Mouse (Mus musculus) megakaryocyte, embryonic 14.5 days (primary cell): ENCODE results near the gene Erc1. TPM values are rescaled to one million over a fixed set of nuclear protein-coding genes. Genes with fewer than 3 reads are reported as not detected.
"Not testable (repeated sequence)": the region's sequence is repeated elsewhere in the genome, so short reads cannot be mapped to it uniquely, and the experiment has no call there.

Experiments used
- H3K27me3 ChIP-seq: replicated peaks from 2 replicates; pipeline ENCODE3; 2012; ENCODE audit warnings: inconsistent platforms
- H3K36me3 ChIP-seq: replicated peaks from 2 replicates; pipeline ENCODE3; 2012; ENCODE audit warnings: low read length, inconsistent platforms, mixed read lengths
- H3K4me1 ChIP-seq: 2 replicates; pipeline ENCODE4 v1.6.1; 2012; ENCODE audit warnings: inconsistent platforms
- H3K4me3 ChIP-seq: replicated peaks from 2 replicates; pipeline ENCODE3; 2012; ENCODE audit warnings: moderate library complexity, mild to moderate bottlenecking, inconsistent platforms
- H3K9me3 ChIP-seq: 2 replicates; pipeline ENCODE4 v1.6.1; 2012; ENCODE audit warnings: inconsistent platforms
- FLI1 ChIP-seq: IDR thresholded peaks from 2 replicates; pipeline ENCODE4 v1.6.1; 2012; ENCODE audit warnings: low read length, inconsistent platforms, mixed read lengths
- GATA1 ChIP-seq: IDR thresholded peaks from 3 replicates; pipeline ENCODE4 v1.6.1; 2012; ENCODE audit warnings: mixed read lengths, low read length, inconsistent platforms, borderline replicate concordance
- polyA plus RNA-seq: library from polyadenylated mRNA; stranded (reverse); fragments of >175 nt; gene quantifications from 2 replicates; pipeline ENCODE4 v1.2.3, GENCODE M21; 2012; ENCODE audit warnings: low replicate concordance; ENCODE audit not compliant: insufficient read depth

The Erc1 gene
- polyA plus RNA-seq, 1 experiment: 1.1 TPM

GRCm38 (mm10) chr6:119669746-119670145, 178.2 kb downstream of the Erc1 start:
- H3K27me3 ChIP-seq: no peaks in the 10 kb centered on the region
- H3K9me3 ChIP-seq: no peaks in the 10 kb centered on the region
- TF ChIP-seq GATA1: no peak
- no peak for TF ChIP-seq FLI1
- peaks cover 4% of the 10 kb centered on the region for H3K4me1 ChIP-seq
- H3K36me3 ChIP-seq: peaks cover 6% of the 10 kb centered on the region
- H3K4me3 ChIP-seq: no peak overlapping the region

- H3K4me3 ChIP-seq: no peak overlapping the region
- H3K27me3 ChIP-seq: no peaks in the 10 kb centered on the region
Observed at GRCm38 (mm10) chr6:119662936-119663335, 185.0 kb downstream of the Erc1 start.

DNA sequence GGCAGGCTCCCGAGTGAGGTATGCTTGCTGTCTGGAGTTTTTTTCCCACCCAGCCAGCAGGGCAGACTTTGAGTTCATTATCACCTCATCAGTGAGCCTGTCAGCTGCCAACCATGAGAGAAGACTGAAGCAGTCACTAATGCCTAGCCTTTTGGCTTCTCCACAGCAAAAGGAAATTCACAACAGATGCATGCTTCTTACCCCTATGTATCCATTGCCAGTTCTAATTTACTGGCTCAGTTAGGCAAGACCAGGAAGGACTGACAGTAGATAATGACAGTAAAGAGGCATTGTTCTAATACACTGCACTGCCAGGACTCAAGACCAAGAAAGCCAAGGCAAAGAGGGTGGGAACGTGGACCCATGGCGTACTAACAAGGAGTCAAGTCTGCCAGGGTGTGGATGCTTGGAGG, 186.9 kb downstream of the Erc1 start:
- Histone ChIP-seq H3K36me3 (no peaks in the 10 kb centered on the region), H3K4me3 (no peak overlapping the region), H3K27me3 (no peaks in the 10 kb centered on the region), H3K4me1 (peaks cover 11% of the 10 kb centered on the region), H3K9me3 (no peaks in the 10 kb centered on the region)
- TF ChIP-seq FLI1 (no peak), GATA1 (no peak)

More at GRCm38 (mm10) chr6:119662936-119663335, 185.0 kb downstream of the Erc1 start:
- Histone ChIP-seq H3K36me3 (no peaks in the 10 kb centered on the region), H3K4me1 (peaks cover 11% of the 10 kb centered on the region), H3K9me3 (no peaks in the 10 kb centered on the region)
- TF ChIP-seq FLI1 (no peak), GATA1 (no peak)

- Histone ChIP-seq H3K4me1 (peaks cover 7% of the 10 kb centered on the region), H3K27me3 (no peaks in the 10 kb centered on the region)
- no peak for TF ChIP-seq FLI1
- TF ChIP-seq GATA1: no peak
Observed at GRCm38 (mm10) chr6:119658441-119658840, 189.5 kb downstream of the Erc1 start.

DNA sequence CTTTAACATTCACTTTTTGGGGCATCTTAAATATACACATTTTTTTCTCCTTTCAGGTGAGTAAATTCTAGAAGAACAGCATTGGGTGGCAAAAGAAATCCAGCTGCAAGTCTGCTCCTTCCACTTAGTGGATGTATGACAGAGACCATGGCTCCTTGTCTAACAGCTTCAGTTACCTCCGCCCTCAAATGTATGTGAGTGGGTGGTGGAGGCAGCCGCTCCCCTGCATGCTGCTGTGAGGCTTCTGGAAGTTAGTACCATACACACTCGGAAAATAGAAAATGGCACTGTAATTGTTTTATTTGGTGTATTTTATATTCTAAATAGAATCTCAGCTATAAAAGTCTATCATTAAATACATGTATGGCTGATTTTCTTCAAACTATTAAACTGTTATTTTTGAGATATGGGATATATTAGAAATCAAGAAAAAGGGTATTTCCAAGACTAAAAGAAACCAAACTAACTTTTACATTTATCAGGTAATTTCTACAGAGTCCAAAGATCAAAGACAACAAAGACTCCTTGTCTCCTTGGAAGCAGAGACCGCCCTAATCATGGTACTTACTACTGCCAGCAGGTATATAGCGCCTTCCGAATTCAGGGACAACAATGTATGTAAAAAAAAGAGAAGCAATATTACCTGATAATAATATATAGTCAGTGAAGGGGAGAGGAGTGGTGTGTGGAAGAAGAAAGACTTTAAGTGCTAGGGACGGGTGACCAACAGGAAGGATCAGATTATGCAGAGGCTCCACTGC, 190.4 kb downstream of the Erc1 start:
- H3K9me3 ChIP-seq: no peaks in the 10 kb centered on the region
- H3K4me1 ChIP-seq: peaks cover 11% of the 10 kb centered on the region
- no peaks in the 10 kb centered on the region for H3K36me3 ChIP-seq
- TF ChIP-seq GATA1: no peak
- no peak overlapping the region for H3K4me3 ChIP-seq
- no peaks in the 10 kb centered on the region for H3K27me3 ChIP-seq

More at GRCm38 (mm10) chr6:119658441-119658840, 189.5 kb downstream of the Erc1 start:
- H3K36me3 ChIP-seq: no peaks in the 10 kb centered on the region
- H3K9me3 ChIP-seq: no peaks in the 10 kb centered on the region
- H3K4me3 ChIP-seq: no peak overlapping the region

DNA sequence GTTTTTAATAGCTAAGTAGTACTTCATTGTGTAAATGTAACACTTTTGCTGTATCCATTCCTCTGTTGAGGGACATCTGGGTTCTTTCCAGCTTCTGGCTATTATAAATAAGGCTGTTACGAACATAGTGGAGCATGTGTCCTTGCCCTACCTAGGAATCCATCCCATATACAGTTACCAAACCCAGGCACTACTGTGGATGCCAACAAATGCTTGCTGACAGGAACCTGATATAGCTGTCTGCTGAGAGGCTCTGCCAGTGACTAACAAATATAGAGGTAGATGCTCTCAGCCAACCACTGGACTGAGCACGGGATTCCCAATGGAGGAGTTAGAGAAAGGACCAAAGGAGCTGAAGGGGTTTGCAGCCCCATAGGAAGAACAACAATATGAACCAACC, 193.2 kb downstream of the Erc1 start:
- H3K4me1 ChIP-seq, H3K9me3 ChIP-seq, H3K4me3 ChIP-seq, H3K36me3 ChIP-seq, H3K27me3 ChIP-seq: not testable (repeated sequence)

DNA sequence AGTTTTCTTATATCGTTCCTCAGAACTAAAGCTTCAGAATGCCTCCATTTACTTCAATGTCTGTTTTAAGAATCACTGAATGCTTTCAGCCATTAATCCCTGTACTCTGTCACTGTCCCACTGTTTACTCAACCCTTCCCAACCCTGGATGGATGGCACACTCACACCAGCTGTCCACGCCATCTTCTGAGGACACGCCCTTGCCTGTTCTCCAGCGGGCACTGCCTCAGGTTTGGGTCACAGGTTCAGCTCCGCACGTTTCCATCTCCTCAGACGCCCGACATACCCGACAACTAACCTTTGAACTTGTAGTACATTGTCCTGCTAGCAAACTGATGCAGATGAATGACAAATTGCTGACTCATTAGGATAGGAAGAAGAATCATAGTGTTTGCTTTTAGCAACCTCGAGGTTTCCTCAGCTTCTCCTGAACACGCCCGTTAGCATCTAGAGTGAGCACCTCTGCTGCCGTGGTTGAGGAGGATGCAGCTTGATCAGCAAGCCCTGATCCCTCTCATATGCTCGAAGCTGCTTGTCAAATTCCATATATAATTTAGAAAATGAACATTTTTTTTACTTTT, 204.0 kb downstream of the Erc1 start:
- no peaks in the 10 kb centered on the region for H3K27me3 ChIP-seq
- H3K4me3 ChIP-seq: no peak overlapping the region
- peaks cover 34% of the 10 kb centered on the region for H3K4me1 ChIP-seq
- no peaks in the 10 kb centered on the region for H3K9me3 ChIP-seq
- TF ChIP-seq FLI1 (no peak), GATA1 (no peak)
- H3K36me3 ChIP-seq: no peaks in the 10 kb centered on the region

GRCm38 (mm10) chr6:119643178-119643728, 204.7 kb downstream of the Erc1 start:
- H3K36me3 ChIP-seq: no peaks in the 10 kb centered on the region
- no peak overlapping the region for H3K4me3 ChIP-seq
- H3K27me3 ChIP-seq: no peaks in the 10 kb centered on the region
- peaks cover 27% of the 10 kb centered on the region for H3K4me1 ChIP-seq
- TF ChIP-seq FLI1 (no peak), GATA1 (no peak)
- no peaks in the 10 kb centered on the region for H3K9me3 ChIP-seq

DNA sequence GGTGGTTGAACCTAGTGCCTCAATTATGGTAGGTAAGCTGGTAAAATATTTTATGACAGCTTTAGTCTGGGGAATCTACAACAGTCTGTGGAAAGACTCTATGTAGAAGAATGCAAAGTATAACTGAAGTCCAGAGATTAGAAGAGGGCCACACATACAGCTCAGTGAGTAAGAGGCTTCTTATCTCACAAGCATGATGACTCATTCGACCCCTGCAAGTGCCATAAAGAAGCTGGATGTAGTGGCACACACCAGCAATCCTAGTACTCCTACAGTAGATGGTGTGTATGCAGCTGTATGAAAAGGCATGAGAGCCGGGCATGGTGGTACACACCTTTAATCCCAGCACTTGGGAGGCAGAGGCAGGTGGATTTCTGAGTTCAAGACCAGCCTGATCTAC, 205.2 kb downstream of the Erc1 start:
- Histone ChIP-seq H3K9me3 (no peaks in the 10 kb centered on the region), H3K4me3 (no peak overlapping the region), H3K4me1 (peaks cover 27% of the 10 kb centered on the region), H3K36me3 (no peaks in the 10 kb centered on the region), H3K27me3 (no peaks in the 10 kb centered on the region)
- TF ChIP-seq GATA1 (no peak), FLI1 (no peak)

DNA sequence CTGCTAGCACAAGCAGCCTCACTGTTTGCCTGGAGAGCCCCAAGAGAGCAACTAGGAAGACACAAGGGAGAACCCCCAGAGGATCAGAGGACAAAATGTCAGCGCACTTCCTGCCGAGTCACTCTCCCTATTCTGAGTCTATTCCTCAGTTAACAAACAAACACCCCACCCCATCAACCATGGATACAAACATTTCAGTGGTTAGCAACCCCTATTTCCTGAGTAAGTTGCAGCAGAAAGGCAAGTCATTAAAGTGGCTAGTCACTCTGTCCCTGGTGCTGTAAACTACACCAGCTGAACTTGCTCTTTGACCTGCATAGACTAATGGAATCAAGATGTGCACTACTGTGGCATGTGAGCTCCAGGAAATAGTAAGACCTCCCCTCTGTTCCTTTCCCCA, 212.3 kb downstream of the Erc1 start:
- Histone ChIP-seq H3K4me1 (peaks cover 44% of the 10 kb centered on the region), H3K36me3 (no peaks in the 10 kb centered on the region), H3K9me3 (no peaks in the 10 kb centered on the region), H3K27me3 (no peaks in the 10 kb centered on the region), H3K4me3 (peak overlapping the region; percentile 67)
- TF ChIP-seq GATA1 (no peak), FLI1 (peak; percentile 80)
